9 mouse cellular contexts compared by ENCODE assay signal in the genomic region with DNA sequence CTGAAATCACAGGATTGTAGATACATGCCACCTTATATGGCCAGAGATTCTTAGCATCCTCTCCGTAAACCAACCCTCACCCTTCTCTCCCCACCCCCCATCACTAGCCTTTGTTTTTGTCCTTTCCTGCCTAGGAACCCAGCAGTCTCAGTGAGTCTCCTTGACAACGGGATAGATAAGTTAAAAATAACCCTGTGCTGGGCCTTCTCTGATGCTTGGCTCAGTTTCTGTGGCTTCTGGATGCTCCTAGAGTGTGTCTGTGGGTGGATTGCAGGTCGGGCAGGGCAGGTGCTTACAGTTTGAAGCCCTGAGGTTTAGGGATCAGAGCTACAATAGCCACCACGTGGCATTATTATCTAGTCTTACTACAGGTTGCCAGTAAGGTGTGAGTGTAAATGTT. TPM values are rescaled to one million over a fixed set of nuclear protein-coding genes. Genes with fewer than 3 reads are reported as not detected.
DNase-seq lines count a peak whose midpoint lies in the region; ATAC-seq lines count a peak whose summit lies in the region.
"Had no signal": no experiment of that assay in that cellular context is flagged by ENCODE, and none has a peak within 500 bp of the region (broad histone marks: within the 10 kb centered on the region; RNA-seq: fewer than 3 reads in every experiment).

No protein-coding gene starts in this region.

- no peak overlapping the region for H3K9ac ChIP-seq in forebrain, embryonic 13.5 days
- H3K9ac ChIP-seq: limb, embryonic 13.5 days had no signal

- DNase-seq in frontal cortex, postnatal 25 days (ENCODE audit: low spot score in 2 of 2), result no peak
- DNase-seq in MEL-GATA-1-ER (ENCODE audit: extremely low read depth, low read depth), result peak; percentile 26
- peak; percentile 74 for DNase-seq in telencephalon, adult 2 months (ENCODE audit: low read depth, low spot score)
- DNase-seq in retina, embryonic 14.5 days (ENCODE audit: low spot score), result no peak
- no peak for DNase-seq in limb, embryonic 10.5 days (ENCODE audit: low spot score)

- WGBS in forebrain, embryonic 13.5 days, result 23% methylated on average over 4 of the region's 4 CpGs
- 56% methylated on average over 4 of the region's 4 CpGs for WGBS in limb, embryonic 10.5 days

- H3K9me3 ChIP-seq in forebrain, embryonic 13.5 days (replicated peaks), result no peaks in the 10 kb centered on the region
- no peaks in the 10 kb centered on the region for H3K9me3 ChIP-seq in limb, embryonic 10.5 days (replicated peaks)
- H3K9me3 ChIP-seq: limb, embryonic 13.5 days had no signal

- no peaks in the 10 kb centered on the region for H3K27me3 ChIP-seq in forebrain, embryonic 13.5 days
- no peaks in the 10 kb centered on the region for H3K27me3 ChIP-seq in limb, embryonic 10.5 days (ENCODE audit: low read depth, poor library complexity, severe bottlenecking)
- H3K27me3 ChIP-seq: limb, embryonic 13.5 days had no signal

- ATAC-seq in frontal cortex, adult (ENCODE audit: low TSS enrichment), result peak; percentile 68
- peak; percentile 36; the same call in 1 of the 2 replicates for ATAC-seq in forebrain, embryonic 13.5 days
- ATAC-seq in inflammation-experienced regulatory T-cells, adult 6 months, result peak; percentile 57

- H3K4me3 ChIP-seq in forebrain, embryonic 13.5 days, result no peak overlapping the region
- H3K4me3 ChIP-seq in limb, embryonic 10.5 days, result no peak overlapping the region
- H3K4me3 ChIP-seq: limb, embryonic 13.5 days had no signal

- H3K27ac ChIP-seq in forebrain, embryonic 13.5 days, result peak overlapping the region; percentile 40
- no peak overlapping the region for H3K27ac ChIP-seq in limb, embryonic 10.5 days

- peak overlapping the region; percentile 5; the same call in 1 of the 2 replicates for H3K4me2 ChIP-seq in forebrain, embryonic 13.5 days
- H3K4me2 ChIP-seq: limb, embryonic 13.5 days had no signal

- H3K4me1 ChIP-seq in forebrain, embryonic 13.5 days, result peaks cover 20% of the 10 kb centered on the region
- H3K4me1 ChIP-seq in limb, embryonic 10.5 days, result peaks cover 7% of the 10 kb centered on the region

- peaks cover 38% of the 10 kb centered on the region for H3K36me3 ChIP-seq in forebrain, embryonic 13.5 days (ENCODE audit: poor library complexity, severe bottlenecking)
- H3K36me3 ChIP-seq in limb, embryonic 10.5 days, result peaks cover 40% of the 10 kb centered on the region

RNA-seq across cellular contexts. Expression of gene Cds2, which starts 29.1 kb away (rescaled TPM):
- polyA plus RNA-seq in forebrain, embryonic 13.5 days (2015; fragmentation: Nextera tagmentation; extraction: Ambion mirVana), result 19.2 and 21.7 TPM in 2 replicates
- 10 to 100 TPM; 24.8 to 35.4 (median 25.0) TPM for polyA plus RNA-seq in inflammation-experienced regulatory T-cells, adult 6 months (2017; shearing (Covaris generic))
- 25.8 and 26.7 TPM in 2 replicates for polyA plus RNA-seq in limb, embryonic 10.5 days (2016; fragmentation: Nextera tagmentation; extraction: Ambion mirVana)

RNA-seq across cellular contexts. Expression of gene Pcna, which starts 39.0 kb away (rescaled TPM):
- 322 and 326 TPM in 2 replicates for polyA plus RNA-seq in forebrain, embryonic 13.5 days (2015; fragmentation: Nextera tagmentation; extraction: Ambion mirVana)
- 100 to 1,000 TPM; 149 to 308 (median 151) TPM for polyA plus RNA-seq in inflammation-experienced regulatory T-cells, adult 6 months (2017; shearing (Covaris generic))
- polyA plus RNA-seq in limb, embryonic 10.5 days (2016; fragmentation: Nextera tagmentation; extraction: Ambion mirVana), result 401 and 431 TPM in 2 replicates

RNA-seq across cellular contexts. Expression of gene Tmem230, which starts 44.5 kb away (rescaled TPM):
- polyA plus RNA-seq in forebrain, embryonic 13.5 days (2015; fragmentation: Nextera tagmentation; extraction: Ambion mirVana), result 48.4 and 48.9 TPM in 2 replicates
- 10 to 100 TPM; 28.2 to 45.1 (median 37.2) TPM for polyA plus RNA-seq in inflammation-experienced regulatory T-cells, adult 6 months (2017; shearing (Covaris generic))
- polyA plus RNA-seq in limb, embryonic 10.5 days (2016; fragmentation: Nextera tagmentation; extraction: Ambion mirVana), result 38.7 and 45.0 TPM in 2 replicates

Comparison
In these comparisons a context has a peak if more than half of its experiments do, and no peak if none do; other contexts are left out.
1. DNase-seq: peak in MEL-GATA-1-ER (single experiment) and telencephalon, adult 2 months (single experiment); none in frontal cortex, postnatal 25 days (0 of 2), retina, embryonic 14.5 days (single experiment) and limb, embryonic 10.5 days (single experiment).
2. Peak in every context shown above with its lines, with median percentiles within 50 percentile points of each other: ATAC-seq.